Mouse (Mus musculus) forebrain, embryonic 16.5 days (tissue): ENCODE results near the gene 3300002I08Rik. TPM values are rescaled to one million over a fixed set of nuclear protein-coding genes. Genes with fewer than 3 reads are reported as not detected.
A peak's percentile ranks its signal among the peaks of the same experiment; 100 is the strongest.
"Not testable (repeated sequence)": the region's sequence is repeated elsewhere in the genome, so short reads cannot be mapped to it uniquely, and the experiment has no call there.

ENCODE experiments used
- ATAC-seq: fragments of 200-750 bp; cut with Nextera tagmentation; 2 replicates; pipeline ENCODE4 v1.8.0; 2017; ENCODE audit warnings: mild to moderate bottlenecking, moderate library complexity
- H3K27ac ChIP-seq: fragments of 300-500 bp; sonication (generic); 2 replicates; pipeline ENCODE4 v1.5.1; 2014; ENCODE audit warnings: low read length, control low read depth
- H3K27me3 ChIP-seq: fragments of 300-500 bp; sonication (generic); replicated peaks from 2 replicates; pipeline ENCODE4 v1.6.1; 2014; ENCODE audit warnings: low read length; ENCODE audit not compliant: control insufficient read depth, insufficient read depth
- H3K36me3 ChIP-seq: fragments of 300-500 bp; sonication (generic); 2 replicates; pipeline ENCODE4 v1.6.1; 2014; ENCODE audit not compliant: control insufficient read depth, insufficient read depth
- H3K4me1 ChIP-seq: fragments of 300-500 bp; sonication (generic); replicated peaks from 2 replicates; pipeline ENCODE4 v1.6.1; 2014; ENCODE audit warnings: low read length; ENCODE audit not compliant: control insufficient read depth, insufficient read depth
- H3K4me2 ChIP-seq: fragments of 300-500 bp; sonication (generic); 2 replicates; pipeline ENCODE4 v1.6.1; 2014; ENCODE audit warnings: mild to moderate bottlenecking, low read length, control low read depth
- H3K4me3 ChIP-seq: fragments of 300-500 bp; sonication (generic); replicated peaks from 2 replicates; pipeline ENCODE4 v1.5.1; 2014; ENCODE audit warnings: mild to moderate bottlenecking, low read length, control low read depth
- H3K9ac ChIP-seq: fragments of 300-500 bp; sonication (generic); replicated peaks from 2 replicates; pipeline ENCODE4 v1.6.1; 2014; ENCODE audit warnings: low read depth, low read length, control low read depth
- H3K9me3 ChIP-seq: fragments of 300-500 bp; sonication (generic); 2 replicates; pipeline ENCODE4 v1.6.1; 2016; ENCODE audit warnings: low read length; ENCODE audit not compliant: control insufficient read depth
- WGBS: fragments of 180-500 bp; shearing (Covaris S2); extraction: QIAGEN DNeasy Blood & Tissue Kit; methylation state at CpG from one replicate; pipeline ENCODE4 v1.1.7; 2014; 5-methylcytosine and 5-hydroxymethylcytosine counted together
- polyA plus RNA-seq: library from polyadenylated mRNA; unstranded; fragments of >200 nt; fragmentation: Nextera tagmentation; extraction: Ambion mirVana; gene quantifications from 2 replicates; pipeline ENCODE4 v1.2.1, GENCODE M21; 2015

Gene 3300002I08Rik
- polyA plus RNA-seq, 1 experiment from 2014 or later = 16.0 TPM

GRCm38 (mm10) chr2:150310952-150311884 is 51.3 kb downstream of the 3300002I08Rik start:
- Histone ChIP-seq H3K4me3 (peak overlapping the region; percentile 57), H3K9ac (peak overlapping the region; percentile 56), H3K4me2 (peak overlapping the region; percentile 56)
- 21% methylated on average over 18 of the region's 19 CpGs for WGBS
- H3K4me1 ChIP-seq, H3K27ac ChIP-seq, H3K36me3 ChIP-seq, H3K9me3 ChIP-seq, H3K27me3 ChIP-seq: not testable (repeated sequence)
- peak; percentile 99 for ATAC-seq

- Histone ChIP-seq H3K4me2 (no peak overlapping the region), H3K4me1 (0 out of 2 replicates have a peak, but pooled peaks cover 3% of the 10 kb centered on the region), H3K4me3 (no peak overlapping the region), H3K27ac (no peak overlapping the region), H3K27me3 (no peaks in the 10 kb centered on the region), H3K36me3 (no peaks in the 10 kb centered on the region), H3K9me3 (no peaks in the 10 kb centered on the region), H3K9ac (no peak overlapping the region)
- no peak for ATAC-seq
- WGBS = 89% methylated on average over 10 of the region's 10 CpGs
Measured at GRCm38 (mm10) chr2:150307183-150307773, 55.3 kb downstream of the 3300002I08Rik start.

GRCm38 (mm10) chr2:150299096-150299495 is 63.5 kb downstream of the 3300002I08Rik start:
- no peak overlapping the region for H3K27ac ChIP-seq
- WGBS = 69% methylated on average over 1 of the region's 1 CpGs
- ATAC-seq = no peak

GRCm38 (mm10) chr2:150293669-150294068 is 68.9 kb downstream of the 3300002I08Rik start:
- Histone ChIP-seq H3K4me1 (no peaks in the 10 kb centered on the region), H3K4me2 (no peak overlapping the region), H3K27me3 (no peaks in the 10 kb centered on the region), H3K9me3 (no peaks in the 10 kb centered on the region), H3K36me3 (no peaks in the 10 kb centered on the region), H3K4me3 (no peak overlapping the region), H3K27ac (no peak overlapping the region), H3K9ac (no peak overlapping the region)
- no peak for ATAC-seq
- 90% methylated on average over 6 of the region's 6 CpGs for WGBS

More at GRCm38 (mm10) chr2:150299096-150299495, 63.5 kb downstream of the 3300002I08Rik start:
- Histone ChIP-seq H3K27me3 (no peaks in the 10 kb centered on the region), H3K4me3 (no peak overlapping the region), H3K9ac (no peak overlapping the region), H3K9me3 (0 out of 2 replicates have a peak, but pooled peaks cover 3% of the 10 kb centered on the region), H3K36me3 (no peaks in the 10 kb centered on the region), H3K4me2 (no peak overlapping the region), H3K4me1 (no peaks in the 10 kb centered on the region)

Other genes starting within 250 kb of the 3300002I08Rik start
- gene Zfp120, start 226.1 kb downstream of the 3300002I08Rik start, polyA plus RNA-seq = 12.2 and 13.1 TPM in 2 replicates
- gene Gm10770, start 183.1 kb downstream of the 3300002I08Rik start, polyA plus RNA-seq = not detected in 2 replicates
- not detected in 2 replicates for gene Gm14139, start 181.0 kb downstream of the 3300002I08Rik start, polyA plus RNA-seq
- gene Zfp937, start 144.7 kb downstream of the 3300002I08Rik start, polyA plus RNA-seq = 11.7 and 13.3 TPM in 2 replicates
- 3.3 and 4.9 TPM in 2 replicates for gene Gm21994, start 107.2 kb downstream of the 3300002I08Rik start, polyA plus RNA-seq
- gene Gm14124, start 105.2 kb downstream of the 3300002I08Rik start, polyA plus RNA-seq = not detected in 2 replicates
- gene Gm10130, start 39.1 kb downstream of the 3300002I08Rik start, polyA plus RNA-seq = 1.1 and 3.1 TPM in 2 replicates
- 8.7 and 10.0 TPM in 2 replicates for gene Zfp442, start 88.7 kb upstream of the 3300002I08Rik start, polyA plus RNA-seq
- gene Zfp345, start 122.3 kb upstream of the 3300002I08Rik start, polyA plus RNA-seq = not detected in 2 replicates
- 0.29 and 0.34 TPM in 2 replicates for gene Cst7, start 207.7 kb upstream of the 3300002I08Rik start, polyA plus RNA-seq
- gene Apmap, start 245.8 kb upstream of the 3300002I08Rik start, polyA plus RNA-seq = 42.2 and 44.4 TPM in 2 replicates